Mouse (Mus musculus) lung, postnatal 36 days (tissue): ENCODE results near the gene Tmem88b.
"Not testable (repeated sequence)": the region's sequence is repeated elsewhere in the genome, so short reads cannot be mapped to it uniquely, and the experiment has no call there.

ENCODE experiments used
- DNase-seq: peaks from one replicate; pipeline ENCODE4 v3.0.0; 2022; ENCODE audit warnings: mixed read lengths

Gene Tmem88b

GRCm38 (mm10) chr4:155759862-155760612, 25.6 kb downstream of the Tmem88b start:
- DNase-seq, result peak; percentile 51

GRCm38 (mm10) chr4:155757011-155757410, 28.7 kb downstream of the Tmem88b start:
- DNase-seq, result no peak

DNA sequence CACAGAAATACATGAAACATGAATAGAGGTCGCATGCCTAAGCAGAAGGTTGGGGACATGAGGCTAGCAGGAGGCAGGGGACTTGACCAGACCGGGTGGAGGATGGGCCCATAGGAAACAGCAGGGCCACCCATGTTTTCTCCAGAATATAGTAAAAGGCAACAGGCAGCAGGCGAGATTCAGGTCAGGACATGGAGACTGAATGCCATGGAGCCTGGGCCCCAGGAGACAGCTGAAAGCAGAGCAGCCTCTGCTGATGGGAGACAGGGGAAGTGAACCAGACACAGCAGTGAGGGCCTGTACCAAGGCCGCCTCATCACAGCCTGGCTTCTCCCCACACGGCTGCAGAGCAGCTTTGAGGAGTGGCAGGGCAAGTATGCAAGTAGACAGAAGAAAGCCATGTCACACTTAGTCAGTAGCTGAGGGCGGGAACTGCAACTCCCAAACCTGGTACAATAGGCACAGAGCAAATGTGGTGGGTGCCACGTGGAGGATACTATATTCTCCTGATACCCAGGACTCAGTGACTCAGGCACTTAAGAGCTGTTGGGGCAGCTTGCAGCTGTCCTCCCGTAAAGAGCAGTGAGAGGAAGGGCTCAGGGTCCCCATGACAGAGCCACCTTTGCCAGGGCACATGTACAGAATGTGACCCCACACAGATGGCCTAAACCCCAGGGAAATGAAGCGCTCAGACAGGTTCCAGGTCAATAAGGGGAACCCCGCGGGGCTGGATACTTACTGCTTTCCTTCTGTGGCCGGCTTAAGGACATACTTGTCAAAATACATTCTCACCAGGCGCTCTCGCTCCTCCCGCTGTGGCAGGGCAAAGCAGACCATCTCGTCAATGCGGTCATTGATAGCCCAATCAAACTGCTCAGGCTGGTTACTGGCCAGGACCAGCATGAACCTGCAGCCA, 38.8 kb downstream of the Tmem88b start:
- no peak for DNase-seq

- DNase-seq, result no peak
Observed at GRCm38 (mm10) chr4:155746036-155746548, 39.6 kb downstream of the Tmem88b start.

DNA sequence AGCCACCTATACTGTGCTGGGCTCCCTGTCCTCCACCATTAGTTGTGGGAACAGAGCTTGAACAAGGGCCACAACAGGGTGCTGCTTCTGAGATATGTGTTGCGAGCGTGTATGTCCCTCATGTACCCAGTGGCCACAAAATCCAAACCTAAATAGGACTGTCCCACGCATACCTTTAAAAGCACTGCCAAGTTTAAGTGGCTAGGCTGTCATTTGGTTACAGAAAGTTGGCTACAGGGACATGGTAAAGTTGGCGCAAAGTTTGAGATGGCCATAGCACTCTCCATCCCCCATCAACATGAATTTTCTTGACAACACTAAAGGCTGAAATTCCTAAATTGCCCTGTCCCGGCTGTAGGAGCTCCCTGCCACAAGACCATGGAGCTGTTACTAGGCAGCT, 40.5 kb downstream of the Tmem88b start:
- no peak for DNase-seq

DNA sequence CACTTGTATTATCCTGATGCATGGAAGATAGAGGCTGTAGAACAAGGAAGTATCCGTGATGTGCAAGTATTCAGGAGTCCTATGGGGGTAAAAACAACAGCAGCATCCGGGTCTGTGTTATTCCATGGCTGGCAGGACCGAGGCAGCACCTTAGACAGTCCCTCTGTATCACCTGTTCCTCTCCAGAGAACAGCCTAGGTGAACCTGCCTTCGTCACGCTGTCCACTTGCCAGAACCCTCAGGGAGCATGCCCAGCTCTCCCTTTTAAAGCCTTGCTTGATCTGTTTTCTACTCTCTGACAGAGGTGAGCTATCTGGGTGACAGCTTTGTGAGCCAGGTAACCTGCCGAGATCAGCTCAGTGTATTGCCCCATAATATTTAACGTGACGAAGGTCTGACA, 41.2 kb downstream of the Tmem88b start:
- DNase-seq, result no peak

GRCm38 (mm10) chr4:155742684-155743083, 43.0 kb downstream of the Tmem88b start:
- DNase-seq, result no peak

- DNase-seq, result not testable (repeated sequence)
Observed at GRCm38 (mm10) chr4:155740681-155741080, 45.0 kb downstream of the Tmem88b start.

GRCm38 (mm10) chr4:155739741-155740636, 45.7 kb downstream of the Tmem88b start:
- DNase-seq, result no peak

GRCm38 (mm10) chr4:155739152-155739551, 46.5 kb downstream of the Tmem88b start:
- no peak for DNase-seq

DNA sequence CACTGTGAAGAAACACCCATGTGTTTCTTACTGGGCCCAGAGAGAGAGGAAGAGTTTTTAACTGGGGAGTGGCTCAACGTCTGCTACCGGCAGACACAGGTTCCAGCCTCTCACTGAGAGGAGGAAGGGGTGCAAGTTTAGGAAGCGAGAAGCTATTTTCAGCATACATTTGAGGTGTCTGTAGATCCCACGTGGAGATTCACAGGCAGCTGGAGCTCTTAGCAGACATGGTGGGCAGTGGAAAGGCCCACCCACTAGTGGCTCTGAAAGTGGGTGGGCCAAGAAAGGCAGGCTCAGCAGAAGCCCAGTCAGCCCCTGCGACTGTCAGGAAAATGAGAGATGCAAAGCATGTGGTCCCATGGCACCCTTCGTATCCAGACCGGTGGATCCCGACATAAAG, 47.4 kb downstream of the Tmem88b start:
- no peak for DNase-seq

GRCm38 (mm10) chr4:155736421-155736820, 49.3 kb downstream of the Tmem88b start:
- DNase-seq, result no peak

DNA sequence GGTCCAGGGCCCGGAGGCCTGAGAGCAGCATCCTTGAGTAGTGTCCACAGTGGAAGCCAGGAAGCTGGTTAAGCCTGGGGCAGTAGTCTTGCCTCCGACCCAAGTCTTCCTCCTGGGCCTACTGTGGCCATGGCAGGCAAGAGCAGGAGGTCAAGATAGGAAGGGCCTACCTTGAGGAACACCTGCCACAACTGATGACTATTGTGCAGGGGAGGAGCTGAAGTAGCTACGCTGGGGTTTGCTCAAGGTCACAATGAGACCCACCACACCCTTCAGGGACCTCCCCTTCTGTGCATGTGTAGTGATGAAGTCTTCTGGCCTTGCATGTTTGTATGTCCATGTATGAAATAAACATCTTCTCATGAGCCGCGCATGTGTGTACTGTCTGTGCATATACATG, 49.9 kb downstream of the Tmem88b start:
- DNase-seq, result no peak

DNA sequence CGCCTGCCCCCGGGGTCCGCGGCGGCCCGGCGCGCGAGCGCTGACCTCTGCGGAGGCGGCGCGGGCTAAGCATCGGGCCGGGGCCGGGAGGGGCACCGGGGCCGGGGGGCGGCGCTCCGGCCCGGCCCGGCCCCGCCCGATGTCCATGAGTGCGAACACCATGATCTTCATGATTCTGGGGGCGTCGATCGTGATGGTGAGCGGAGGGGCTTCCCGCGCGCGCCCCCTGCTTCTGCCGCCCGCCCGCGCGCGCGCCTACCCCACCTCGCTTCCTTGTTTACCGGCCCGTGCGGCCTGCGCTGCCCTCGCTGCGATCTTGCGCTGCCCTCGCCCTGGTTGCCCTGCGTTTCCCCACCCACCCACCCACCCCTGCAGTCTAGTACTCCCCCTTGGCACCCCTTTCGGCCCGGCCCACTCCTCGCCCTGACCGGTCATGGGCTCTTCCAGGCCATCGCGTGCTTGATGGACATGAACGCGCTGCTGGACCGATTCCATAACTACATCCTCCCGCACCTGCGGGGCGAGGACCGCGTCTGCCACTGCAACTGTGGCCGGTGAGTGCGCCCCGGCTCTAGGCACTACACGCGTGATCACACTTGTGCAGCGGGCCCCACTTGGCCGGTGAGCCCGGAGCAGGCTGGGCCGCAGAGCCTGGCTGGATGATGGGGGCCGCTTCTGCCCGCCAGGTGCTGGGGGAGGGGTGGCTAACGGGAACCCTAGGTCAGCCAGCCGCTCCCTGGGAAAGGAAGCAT, 50.5 kb downstream of the Tmem88b start:
- peak; percentile 34 for DNase-seq

- DNase-seq, result peak; percentile 92
Observed at GRCm38 (mm10) chr4:155734350-155734941, 51.2 kb downstream of the Tmem88b start, which contains the start of gene Tmem240. TSS of gene Tmem240 (plus strand) at chr4:155734800.

GRCm38 (mm10) chr4:155733267-155733666, 52.4 kb downstream of the Tmem88b start:
- no peak for DNase-seq
